In the genomic region with DNA sequence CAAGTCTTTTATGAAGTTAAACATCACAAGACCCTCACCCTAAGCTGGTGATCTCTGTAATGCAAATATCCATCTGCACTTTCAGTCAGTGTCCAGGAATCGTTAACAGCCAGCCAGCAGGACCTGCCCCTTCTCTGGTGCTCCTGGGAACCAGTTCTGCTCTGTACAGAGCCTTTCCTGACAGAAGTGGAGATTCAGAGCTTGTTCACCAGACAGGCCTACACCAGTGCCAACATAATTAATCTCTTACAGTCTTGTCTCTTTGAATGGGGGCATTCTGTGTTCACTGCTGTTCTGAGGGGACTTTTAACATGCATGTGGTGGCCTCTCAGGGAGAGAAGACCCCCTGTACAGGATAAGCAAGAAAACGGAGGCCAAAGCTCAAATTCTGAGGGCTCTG, we compare ENCODE assay signal across 21 mouse cellular contexts. TPM values are rescaled to one million over a fixed set of nuclear protein-coding genes. Genes with fewer than 3 reads are reported as not detected.
DNase-seq lines count a peak whose midpoint lies in the region; ATAC-seq and TF ChIP-seq lines count a peak whose summit lies in the region.
"Had no signal": no experiment of that assay in that cellular context is flagged by ENCODE, and none has a peak within 500 bp of the region (broad histone marks: within the 10 kb centered on the region; RNA-seq: fewer than 3 reads in every experiment).

No protein-coding gene starts in this region.

- H3K36me3 ChIP-seq in hindbrain, embryonic 14.5 days (replicated peaks; ENCODE audit: control insufficient read depth, insufficient read depth), result no peaks in the 10 kb centered on the region
- no peaks in the 10 kb centered on the region for H3K36me3 ChIP-seq in hindbrain, embryonic 11.5 days (ENCODE audit: control insufficient read depth, insufficient read depth, low read length)
- H3K36me3 ChIP-seq in intestine, postnatal 0 days (ENCODE audit: control insufficient read depth, insufficient read depth), result no peaks in the 10 kb centered on the region
- no peaks in the 10 kb centered on the region for H3K36me3 ChIP-seq in intestine, embryonic 16.5 days (ENCODE audit: control insufficient read depth, insufficient read depth, low read length)
- H3K36me3 ChIP-seq in midbrain, postnatal 0 days (ENCODE audit: insufficient read depth, low read length), result no peaks in the 10 kb centered on the region
- H3K36me3 ChIP-seq in midbrain, embryonic 14.5 days (ENCODE audit: control insufficient read depth, insufficient read depth, low read length), result no peaks in the 10 kb centered on the region
- no peaks in the 10 kb centered on the region for H3K36me3 ChIP-seq in neural tube, embryonic 15.5 days
- H3K36me3 ChIP-seq: embryonic facial prominence, embryonic 13.5 days; heart, embryonic 15.5 days had no signal

- WGBS in hindbrain, embryonic 14.5 days, result 40% methylated on average over 2 of the region's 2 CpGs
- 64% methylated on average over 2 of the region's 2 CpGs for WGBS in hindbrain, embryonic 11.5 days
- WGBS in intestine, postnatal 0 days, result 65% methylated on average over 2 of the region's 2 CpGs
- WGBS in intestine, embryonic 16.5 days, result 34% methylated on average over 2 of the region's 2 CpGs
- WGBS in midbrain, postnatal 0 days, result 59% methylated on average over 2 of the region's 2 CpGs
- WGBS in midbrain, embryonic 14.5 days, result 50% methylated on average over 2 of the region's 2 CpGs
- 27% methylated on average over 2 of the region's 2 CpGs for WGBS in neural tube, embryonic 15.5 days

- H3K4me1 ChIP-seq in hindbrain, embryonic 14.5 days (replicated peaks; ENCODE audit: control insufficient read depth, insufficient read depth, low read length), result no peaks in the 10 kb centered on the region
- H3K4me1 ChIP-seq in hindbrain, embryonic 11.5 days (replicated peaks; ENCODE audit: control insufficient read depth, insufficient read depth, low read length), result no peaks in the 10 kb centered on the region
- 0 out of 2 replicates have a peak, but pooled peaks cover 2% of the 10 kb centered on the region for H3K4me1 ChIP-seq in intestine, postnatal 0 days (replicated peaks; ENCODE audit: control insufficient read depth, insufficient read depth, low read length)
- peaks cover 3% of the 10 kb centered on the region; the same call in 1 of the 2 replicates for H3K4me1 ChIP-seq in intestine, embryonic 16.5 days (ENCODE audit: control insufficient read depth, insufficient read depth, low read length)
- no peaks in the 10 kb centered on the region for H3K4me1 ChIP-seq in midbrain, postnatal 0 days (ENCODE audit: insufficient read depth, low read length)
- no peaks in the 10 kb centered on the region for H3K4me1 ChIP-seq in midbrain, embryonic 14.5 days (ENCODE audit: control insufficient read depth, insufficient read depth, low read length)
- H3K4me1 ChIP-seq in neural tube, embryonic 15.5 days, result no peaks in the 10 kb centered on the region

- no peak for TF ChIP-seq CTCF in intestine, postnatal 0 days (IDR thresholded peaks at IDR 0.05; ENCODE audit: low read depth)
- TF ChIP-seq CTCF in midbrain, postnatal 0 days (IDR thresholded peaks at IDR 0.05), result no peak

- no peak for DNase-seq in hindbrain, embryonic 14.5 days (ENCODE audit: low spot score)
- DNase-seq in hindbrain, embryonic 11.5 days (ENCODE audit: low spot score), result no peak
- DNase-seq in midbrain, postnatal 0 days (ENCODE audit: low spot score), result peak; percentile 42
- no peak for DNase-seq in midbrain, embryonic 14.5 days
- DNase-seq: adrenal gland, postnatal 14 days; cerebellum, adult 18-20 months; cerebellum, adult 9-11 months; cerebellum, postnatal 36 days; gastrocnemius, postnatal 36 days; heart, adult 18-20 months; heart, postnatal 14 days had no signal

- H3K4me2 ChIP-seq in hindbrain, embryonic 14.5 days (replicated peaks), result no peak overlapping the region
- H3K4me2 ChIP-seq in hindbrain, embryonic 11.5 days (replicated peaks; ENCODE audit: low read depth, low read length), result no peak overlapping the region
- no peak overlapping the region for H3K4me2 ChIP-seq in intestine, postnatal 0 days (replicated peaks; ENCODE audit: low read depth)
- no peak overlapping the region for H3K4me2 ChIP-seq in intestine, embryonic 16.5 days (ENCODE audit: low read depth, low read length)
- no peak overlapping the region for H3K4me2 ChIP-seq in midbrain, postnatal 0 days (ENCODE audit: low read depth, low read length, poor library complexity, severe bottlenecking)
- no peak overlapping the region for H3K4me2 ChIP-seq in midbrain, embryonic 14.5 days (ENCODE audit: low read length)
- no peak overlapping the region for H3K4me2 ChIP-seq in neural tube, embryonic 15.5 days
- H3K4me2 ChIP-seq: embryonic facial prominence, embryonic 13.5 days; heart, embryonic 11.5 days; heart, embryonic 15.5 days had no signal

- H3K27ac ChIP-seq in hindbrain, embryonic 14.5 days, result peak overlapping the region; percentile 20; the same call in 1 of the 2 replicates
- H3K27ac ChIP-seq in hindbrain, embryonic 11.5 days (ENCODE audit: low read depth, low read length), result no peak overlapping the region
- H3K27ac ChIP-seq in intestine, postnatal 0 days (ENCODE audit: low read depth, low read length), result peak overlapping the region; percentile 47; the same call in 1 of the 2 replicates
- H3K27ac ChIP-seq in intestine, embryonic 16.5 days (ENCODE audit: low read length), result no peak overlapping the region
- H3K27ac ChIP-seq in midbrain, postnatal 0 days (ENCODE audit: low read depth, low read length), result no peak overlapping the region
- H3K27ac ChIP-seq in midbrain, embryonic 14.5 days (replicated peaks; ENCODE audit: low read depth, low read length), result no peak overlapping the region
- H3K27ac ChIP-seq in neural tube, embryonic 15.5 days (replicated peaks), result 0 out of 2 replicates have a peak overlapping the region, but pooled peaks have one; percentile 41
- H3K27ac ChIP-seq: embryonic facial prominence, embryonic 13.5 days; heart, embryonic 15.5 days had no signal

- no peak overlapping the region for H3K9ac ChIP-seq in hindbrain, embryonic 14.5 days
- no peak overlapping the region for H3K9ac ChIP-seq in hindbrain, embryonic 11.5 days (ENCODE audit: low read depth, low read length)
- H3K9ac ChIP-seq in intestine, postnatal 0 days (ENCODE audit: low read depth, low read length), result no peak overlapping the region
- no peak overlapping the region for H3K9ac ChIP-seq in intestine, embryonic 16.5 days (ENCODE audit: low read depth, low read length)
- no peak overlapping the region for H3K9ac ChIP-seq in midbrain, postnatal 0 days (replicated peaks; ENCODE audit: low read length, poor library complexity, severe bottlenecking)
- no peak overlapping the region for H3K9ac ChIP-seq in midbrain, embryonic 14.5 days (replicated peaks; ENCODE audit: low read length)
- H3K9ac ChIP-seq in neural tube, embryonic 15.5 days (replicated peaks), result no peak overlapping the region
- H3K9ac ChIP-seq: embryonic facial prominence, embryonic 13.5 days; heart, embryonic 15.5 days had no signal

- peak; percentile 68; the same call in 1 of the 2 replicates for ATAC-seq in hindbrain, embryonic 14.5 days (ENCODE audit: low FRiP score)
- ATAC-seq in hindbrain, embryonic 11.5 days (ENCODE audit: low FRiP score), result no peak
- no peak for ATAC-seq in intestine, postnatal 0 days
- ATAC-seq in intestine, embryonic 16.5 days, result no peak
- ATAC-seq in midbrain, postnatal 0 days (ENCODE audit: low FRiP score), result no peak
- no peak for ATAC-seq in midbrain, embryonic 14.5 days (ENCODE audit: low FRiP score, low TSS enrichment)
- peak; percentile 63; the same call in 1 of the 2 replicates for ATAC-seq in neural tube, embryonic 15.5 days (ENCODE audit: low FRiP score)
- ATAC-seq: activated CD4-positive, CD25-positive, alpha-beta regulatory T cell, adult 4 months; forebrain, embryonic 14.5 days; Patski had no signal

- H3K4me3 ChIP-seq in hindbrain, embryonic 14.5 days (replicated peaks; ENCODE audit: low read length), result no peak overlapping the region
- no peak overlapping the region for H3K4me3 ChIP-seq in hindbrain, embryonic 11.5 days (ENCODE audit: low read depth, low read length)
- H3K4me3 ChIP-seq in intestine, postnatal 0 days (ENCODE audit: low read depth, low read length), result no peak overlapping the region
- H3K4me3 ChIP-seq in intestine, embryonic 16.5 days (ENCODE audit: low read length), result no peak overlapping the region
- no peak overlapping the region for H3K4me3 ChIP-seq in midbrain, postnatal 0 days (ENCODE audit: low read depth, low read length)
- no peak overlapping the region for H3K4me3 ChIP-seq in midbrain, embryonic 14.5 days (replicated peaks; ENCODE audit: low read depth, low read length)
- H3K4me3 ChIP-seq in neural tube, embryonic 15.5 days (replicated peaks), result no peak overlapping the region
- H3K4me3 ChIP-seq: embryonic facial prominence, embryonic 13.5 days; heart, embryonic 15.5 days had no signal

- H3K9me3 ChIP-seq in hindbrain, embryonic 14.5 days (ENCODE audit: control insufficient read depth, low read length), result peaks cover 13% of the 10 kb centered on the region; the same call in 1 of the 2 replicates
- peaks cover 3% of the 10 kb centered on the region; the same call in 1 of the 2 replicates for H3K9me3 ChIP-seq in hindbrain, embryonic 11.5 days (ENCODE audit: control insufficient read depth, low read length)
- 0 out of 2 replicates have a peak, but pooled peaks cover 4% of the 10 kb centered on the region for H3K9me3 ChIP-seq in intestine, postnatal 0 days (ENCODE audit: control insufficient read depth)
- H3K9me3 ChIP-seq in intestine, embryonic 16.5 days (ENCODE audit: control insufficient read depth, low read length), result no peaks in the 10 kb centered on the region
- H3K9me3 ChIP-seq in midbrain, postnatal 0 days (ENCODE audit: low read length), result no peaks in the 10 kb centered on the region
- H3K9me3 ChIP-seq in midbrain, embryonic 14.5 days (ENCODE audit: control insufficient read depth, low read length), result no peaks in the 10 kb centered on the region
- 0 out of 2 replicates have a peak, but pooled peaks cover 6% of the 10 kb centered on the region for H3K9me3 ChIP-seq in neural tube, embryonic 15.5 days (replicated peaks)
- H3K9me3 ChIP-seq: heart, embryonic 15.5 days had no signal

- H3K27me3 ChIP-seq in hindbrain, embryonic 14.5 days (ENCODE audit: control insufficient read depth, insufficient read depth, low read length), result no peaks in the 10 kb centered on the region
- H3K27me3 ChIP-seq in hindbrain, embryonic 11.5 days (ENCODE audit: control insufficient read depth, insufficient read depth, low read length), result no peaks in the 10 kb centered on the region
- no peaks in the 10 kb centered on the region for H3K27me3 ChIP-seq in intestine, postnatal 0 days (replicated peaks; ENCODE audit: control insufficient read depth, insufficient read depth, low read length)
- H3K27me3 ChIP-seq in intestine, embryonic 16.5 days (replicated peaks; ENCODE audit: control insufficient read depth, insufficient read depth, low read length), result no peaks in the 10 kb centered on the region
- no peaks in the 10 kb centered on the region for H3K27me3 ChIP-seq in midbrain, postnatal 0 days (ENCODE audit: insufficient read depth, low read length)
- H3K27me3 ChIP-seq in midbrain, embryonic 14.5 days (ENCODE audit: control insufficient read depth, insufficient read depth, low read length), result no peaks in the 10 kb centered on the region
- no peaks in the 10 kb centered on the region for H3K27me3 ChIP-seq in neural tube, embryonic 15.5 days (replicated peaks)
- H3K27me3 ChIP-seq: CH12.LX; embryonic facial prominence, embryonic 13.5 days; heart, embryonic 15.5 days; Patski had no signal

RNA-seq across cellular contexts. Expression of gene Tec, which starts 29.3 kb away (rescaled TPM):
- 7.6 and 8.8 TPM in 2 replicates for polyA plus RNA-seq in hindbrain, embryonic 14.5 days (2014; fragmentation: Nextera tagmentation; extraction: Ambion mirVana)
- 5.3 and 5.4 TPM in 2 replicates for polyA plus RNA-seq in hindbrain, embryonic 11.5 days (2014; fragmentation: Nextera tagmentation; extraction: Ambion mirVana)
- 12.4 and 14.7 TPM in 2 replicates for polyA plus RNA-seq in intestine, postnatal 0 days (2015; fragmentation: Nextera tagmentation; extraction: Ambion mirVana)
- 14.9 and 15.0 TPM in 2 replicates for polyA plus RNA-seq in intestine, embryonic 16.5 days (2015; fragmentation: Nextera tagmentation; extraction: Ambion mirVana)
- 3.9 and 5.4 TPM in 2 replicates for total RNA-seq in midbrain, postnatal 0 days (2014; rRNA removed)
- polyA plus RNA-seq in midbrain, postnatal 0 days (2015; fragmentation: Nextera tagmentation; extraction: Ambion mirVana), result 2.3 TPM in 2 replicates
- polyA plus RNA-seq in midbrain, embryonic 14.5 days (2014; fragmentation: Nextera tagmentation; extraction: Ambion mirVana), result 1.6 and 5.3 TPM in 2 replicates
- 8.8 and 11.5 TPM in 2 replicates for polyA plus RNA-seq in neural tube, embryonic 15.5 days (2015; fragmentation: Nextera tagmentation; extraction: Ambion mirVana)

Comparison
In these comparisons a context has a peak if more than half of its experiments do, and no peak if none do; other contexts are left out.
1. ATAC-seq: peak in hindbrain, embryonic 14.5 days (single experiment) and neural tube, embryonic 15.5 days (single experiment); none in hindbrain, embryonic 11.5 days (single experiment), intestine, postnatal 0 days (single experiment), intestine, embryonic 16.5 days (single experiment), midbrain, postnatal 0 days (single experiment) and midbrain, embryonic 14.5 days (single experiment).
2. H3K27ac ChIP-seq: peak in hindbrain, embryonic 14.5 days (single experiment), intestine, postnatal 0 days (single experiment) and neural tube, embryonic 15.5 days (single experiment); none in hindbrain, embryonic 11.5 days (single experiment), intestine, embryonic 16.5 days (single experiment), midbrain, postnatal 0 days (single experiment) and midbrain, embryonic 14.5 days (single experiment).